Mouse (Mus musculus): ENCODE measurements around the gene Ntrk2. TPM values are rescaled to one million over a fixed set of nuclear protein-coding genes. Genes with fewer than 3 reads are reported as not detected.

Gene Ntrk2
- total RNA-seq, 2 experiments from 2014 or later: 7.2 to 11.0 TPM

GRCm38 (mm10) chr13:59147976-59148375 lies 341.6 kb downstream of the Ntrk2 start:
- DNase-seq: no peak
- intact Hi-C loops (cut with DNase I; ENCODE audit: low total_unique reads): no loop called here

- intact Hi-C loops (cut with DNase I; ENCODE audit: low total_unique reads): no loop called here
- no peak for DNase-seq
Measured at GRCm38 (mm10) chr13:59148793-59149192, 342.4 kb downstream of the Ntrk2 start.

- intact Hi-C loops (cut with DNase I; ENCODE audit: low total_unique reads): no loop called here
- no peak for DNase-seq
Measured at GRCm38 (mm10) chr13:59164015-59164414, 357.6 kb downstream of the Ntrk2 start.

DNA sequence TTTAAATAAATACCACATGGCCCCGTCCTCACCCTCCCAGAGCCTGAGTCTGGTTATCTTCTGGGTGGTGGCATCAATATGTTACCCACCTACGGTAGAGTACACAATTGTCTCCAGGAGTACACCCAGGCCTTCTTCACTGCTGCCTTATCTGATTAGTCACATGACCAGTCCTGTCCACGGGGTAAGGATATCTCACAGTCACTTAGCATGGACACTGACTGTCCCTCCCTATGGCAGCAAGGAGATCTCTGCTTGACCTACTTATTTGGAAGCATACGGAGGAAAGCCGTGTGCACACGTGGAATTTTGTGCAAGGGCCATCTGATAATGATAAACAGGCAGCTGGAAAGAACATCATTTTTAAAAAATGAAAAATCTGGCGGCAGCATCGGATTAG lies 367.5 kb downstream of the Ntrk2 start:
- no peak for DNase-seq
- intact Hi-C loops (cut with DNase I; ENCODE audit: low total_unique reads): no loop called here

- intact Hi-C loops (cut with DNase I; ENCODE audit: low total_unique reads): no loop called here
- DNase-seq: no peak
Measured at GRCm38 (mm10) chr13:59176021-59176420, 369.7 kb downstream of the Ntrk2 start.

DNA sequence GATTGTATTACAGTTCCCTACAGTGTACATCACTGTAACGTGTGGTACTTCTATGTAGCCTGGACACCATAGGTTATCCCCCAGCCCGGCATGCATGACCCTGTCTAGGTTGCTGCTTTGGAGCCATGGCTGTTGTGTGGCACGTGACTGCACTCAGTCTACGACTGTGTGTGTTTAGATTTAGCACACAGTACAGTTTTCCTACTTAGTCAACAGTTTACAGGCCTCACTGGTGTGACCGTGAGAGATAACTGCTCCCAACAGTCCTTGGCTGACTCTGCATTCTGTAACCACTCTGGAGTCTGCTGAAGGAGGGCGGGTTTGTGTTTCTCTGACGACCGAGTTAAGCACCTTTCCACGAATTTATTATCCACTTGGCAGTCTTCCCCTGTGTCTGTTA lies 370.1 kb downstream of the Ntrk2 start:
- intact Hi-C loops (cut with DNase I; ENCODE audit: low total_unique reads): no loop called here
- no peak for DNase-seq

- DNase-seq: no peak
- intact Hi-C loops (cut with DNase I; ENCODE audit: low total_unique reads): no loop called here
Measured at GRCm38 (mm10) chr13:59177003-59177402, 370.6 kb downstream of the Ntrk2 start.

- no peak for DNase-seq
- intact Hi-C loops (cut with DNase I; ENCODE audit: low total_unique reads): no loop called here
Measured at GRCm38 (mm10) chr13:59179986-59180385, 373.6 kb downstream of the Ntrk2 start.

- intact Hi-C loops (cut with DNase I; ENCODE audit: low total_unique reads): no loop called here
- no peak for DNase-seq
Measured at GRCm38 (mm10) chr13:59180781-59181180, 374.4 kb downstream of the Ntrk2 start.

DNA sequence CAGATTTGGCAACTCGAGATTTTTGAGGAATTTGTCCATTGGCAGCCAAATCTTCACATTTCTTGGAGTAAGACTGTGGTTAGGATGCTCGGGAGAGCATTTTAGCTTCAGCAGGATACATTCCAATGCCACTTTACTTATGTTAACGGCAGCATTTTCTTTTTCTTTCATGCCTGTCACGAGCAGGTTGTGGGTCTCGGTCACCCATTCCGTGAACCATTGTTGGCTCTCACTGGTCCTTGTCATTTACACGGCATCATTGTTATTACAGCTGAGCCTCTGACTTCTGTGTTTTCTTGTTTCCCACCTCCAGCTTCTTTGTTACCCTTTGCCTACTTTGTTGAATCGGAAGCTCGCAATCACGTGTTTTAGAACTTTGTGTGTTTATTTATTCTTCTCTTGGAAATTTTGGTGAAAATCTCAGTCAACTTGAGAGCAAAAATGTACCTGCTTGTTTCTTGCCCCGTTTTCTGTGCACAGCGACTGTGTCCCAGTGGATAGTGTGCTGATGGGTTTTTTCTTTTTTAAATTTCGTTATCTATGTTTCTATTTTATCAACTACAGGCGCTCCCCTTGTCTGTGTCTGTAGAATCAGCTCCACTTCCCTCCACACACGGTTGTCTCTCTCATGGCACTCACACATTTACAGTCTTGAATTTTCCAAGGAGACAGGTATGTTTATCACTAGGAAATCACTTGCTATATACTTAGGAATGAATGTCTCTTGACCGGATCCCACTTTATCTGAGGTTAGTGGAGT lies 375.0 kb downstream of the Ntrk2 start:
- intact Hi-C loops (cut with DNase I; ENCODE audit: low total_unique reads): no loop called here
- DNase-seq: no peak

DNA sequence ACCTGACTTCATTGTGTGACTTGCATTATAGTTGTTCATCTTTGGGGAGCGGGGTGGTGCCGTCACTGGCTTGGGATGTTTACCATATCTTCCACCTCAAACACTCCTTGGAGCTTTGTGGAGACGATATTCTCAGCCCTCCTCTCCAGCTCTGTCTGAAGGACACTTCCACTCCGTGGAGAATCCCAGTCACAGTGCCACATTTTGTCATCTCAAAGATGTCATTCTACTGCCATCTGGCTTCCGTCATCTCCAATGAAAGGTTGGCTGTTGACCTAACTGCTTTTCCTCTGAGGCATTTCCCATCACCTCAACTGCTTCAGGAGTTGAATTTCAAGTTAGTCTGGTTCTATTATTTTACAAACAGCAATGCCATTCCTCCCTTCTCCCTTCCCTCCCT lies 376.3 kb downstream of the Ntrk2 start:
- DNase-seq: no peak
- intact Hi-C loops (cut with DNase I; ENCODE audit: low total_unique reads): no loop called here

Other genes starting within 250 kb of the Ntrk2 start
- gene Slc28a3, start 195.7 kb upstream of the Ntrk2 start, total RNA-seq (2021): not detected